Mouse (Mus musculus) G1E (cell line): ENCODE measurements around the gene Pnliprp2. TPM values are rescaled to one million over a fixed set of nuclear protein-coding genes. Genes with fewer than 3 reads are reported as not detected.

Experiments used
- ATAC-seq: 2 replicates; pipeline ENCODE4 v1.8.0; 2016; ENCODE audit warnings: mild to moderate bottlenecking; ENCODE audit not compliant: insufficient number of reproducible peaks, poor library complexity, low FRiP score, severe bottlenecking; ENCODE audit errors: extremely low read depth
- DNase-seq: peaks from one replicate; pipeline ENCODE4 v3.0.0; 2012; ENCODE audit warnings: low spot score
- H3K27me3 ChIP-seq: 2 replicates; pipeline ENCODE4 v1.6.1; 2012; ENCODE audit warnings: mild to moderate bottlenecking, low read length, inconsistent platforms; ENCODE audit not compliant: insufficient read depth
- H3K36me3 ChIP-seq: replicated peaks from 2 replicates; pipeline ENCODE3; 2012; ENCODE audit warnings: mild to moderate bottlenecking, inconsistent platforms
- H3K4me1 ChIP-seq: 2 replicates; pipeline ENCODE4 v1.6.1; 2012; ENCODE audit warnings: low read depth, low read length, inconsistent platforms, mixed read lengths; ENCODE audit not compliant: insufficient read depth
- H3K4me3 ChIP-seq: 2 replicates; pipeline ENCODE4 v1.5.1; 2012; ENCODE audit warnings: low read depth, mild to moderate bottlenecking, inconsistent platforms, low read length, moderate library complexity, mixed read lengths
- H3K9me3 ChIP-seq: replicated peaks from 2 replicates; pipeline ENCODE4 v1.6.1; 2012; ENCODE audit warnings: inconsistent platforms
- CTCF ChIP-seq: IDR thresholded peaks from 2 replicates; pipeline ENCODE4 v1.5.1; 2012; ENCODE audit warnings: low read depth, low read length, inconsistent platforms, mixed read lengths
- GATA1 ChIP-seq: IDR thresholded peaks from 2 replicates; pipeline ENCODE4 v1.6.1; 2012; ENCODE audit warnings: borderline replicate concordance, low read length, inconsistent platforms, mixed read lengths
- GATA2 ChIP-seq: IDR thresholded peaks from 2 replicates; pipeline ENCODE4 v1.6.1; 2012; ENCODE audit warnings: low read depth, low read length, inconsistent platforms, borderline replicate concordance
- POLR2AphosphoS5 ChIP-seq: IDR thresholded peaks from 2 replicates; pipeline ENCODE4 v1.6.1; 2012; ENCODE audit warnings: low read depth, low read length, inconsistent platforms; ENCODE audit not compliant: insufficient replicate concordance
- TAL1 ChIP-seq: conservative IDR thresholded peaks from 2 replicates; pipeline ENCODE4 v1.6.1; 2012; ENCODE audit warnings: low read depth, low read length, inconsistent platforms, mixed read lengths
- polyA plus RNA-seq: library from polyadenylated mRNA; stranded (reverse); fragments of >175 nt; gene quantifications from 2 replicates; pipeline ENCODE4 v1.2.3, GENCODE M21; 2012
- total RNA-seq, 2 experiments: library from RNA; stranded (forward) in 1 of 2; stranded (reverse) in 1 of 2; fragments of 200-1000 nt in 1 of 2; fragments of >200 nt in 1 of 2; fragmentation: Nextera tagmentation in 1 of 2; gene quantifications; 2 replicates each; pipeline ENCODE4 v1.2.3; 2014 to 2017

The Pnliprp2 gene
- total and polyA plus RNA-seq, 3 experiments = not detected

- Histone ChIP-seq H3K9me3 (peaks cover 28% of the 10 kb centered on the region), H3K4me3 (no peak overlapping the region), H3K36me3 (no peaks in the 10 kb centered on the region), H3K4me1 (no peaks in the 10 kb centered on the region), H3K27me3 (no peaks in the 10 kb centered on the region)
- DNase-seq (no peak), ATAC-seq (no peak)
- TF ChIP-seq TAL1 (no peak), POLR2AphosphoS5 (no peak), GATA1 (no peak), GATA2 (no peak)
These were observed 648 bp upstream of the Pnliprp2 start for GRCm38 (mm10) chr19:58758871-58759270.

GRCm38 (mm10) chr19:58762316-58762715 lies 2.8 kb downstream of the Pnliprp2 start:
- DNase-seq (no peak), ATAC-seq (no peak)
- H3K9me3 ChIP-seq = peaks cover 23% of the 10 kb centered on the region
- TF ChIP-seq CTCF (no peak), POLR2AphosphoS5 (no peak), TAL1 (no peak), GATA2 (no peak), GATA1 (no peak)
- H3K36me3 ChIP-seq = no peaks in the 10 kb centered on the region
- H3K4me1 ChIP-seq = no peaks in the 10 kb centered on the region
- no peak overlapping the region for H3K4me3 ChIP-seq
- H3K27me3 ChIP-seq = no peaks in the 10 kb centered on the region

- DNase-seq = no peak
- H3K27me3 ChIP-seq = no peaks in the 10 kb centered on the region
- H3K36me3 ChIP-seq = no peaks in the 10 kb centered on the region
- no peak for ATAC-seq
- TF ChIP-seq GATA1 (no peak), POLR2AphosphoS5 (no peak), GATA2 (no peak), TAL1 (no peak), CTCF (no peak)
- no peaks in the 10 kb centered on the region for H3K4me1 ChIP-seq
- peaks cover 26% of the 10 kb centered on the region for H3K9me3 ChIP-seq
- H3K4me3 ChIP-seq = no peak overlapping the region
These were observed 3.5 kb downstream of the Pnliprp2 start for GRCm38 (mm10) chr19:58762848-58763541.

- Histone ChIP-seq H3K9me3 (peaks cover 18% of the 10 kb centered on the region; the same call in 1 of the 2 replicates), H3K36me3 (no peaks in the 10 kb centered on the region), H3K27me3 (no peaks in the 10 kb centered on the region), H3K4me3 (no peak overlapping the region), H3K4me1 (no peaks in the 10 kb centered on the region)
- TF ChIP-seq TAL1 = no peak
- no peak for TF ChIP-seq POLR2AphosphoS5
- no peak for TF ChIP-seq CTCF
- TF ChIP-seq GATA1 = no peak
- TF ChIP-seq GATA2 = no peak
- DNase-seq (no peak), ATAC-seq (no peak)
These were observed 7.8 kb downstream of the Pnliprp2 start for GRCm38 (mm10) chr19:58767329-58767728.

GRCm38 (mm10) chr19:58776461-58776860 lies 16.9 kb downstream of the Pnliprp2 start:
- Histone ChIP-seq H3K4me1 (no peaks in the 10 kb centered on the region), H3K4me3 (no peak overlapping the region), H3K27me3 (no peaks in the 10 kb centered on the region; the same call in 1 of the 2 replicates), H3K36me3 (no peaks in the 10 kb centered on the region), H3K9me3 (peaks cover 11% of the 10 kb centered on the region)
- ATAC-seq = no peak
- DNase-seq = no peak
- TF ChIP-seq GATA1 (no peak), GATA2 (no peak)

GRCm38 (mm10) chr19:58781566-58781965 lies 22.0 kb downstream of the Pnliprp2 start:
- H3K36me3 ChIP-seq = no peaks in the 10 kb centered on the region
- DNase-seq = no peak
- H3K4me3 ChIP-seq = no peak overlapping the region
- H3K9me3 ChIP-seq = peaks cover 15% of the 10 kb centered on the region
- no peaks in the 10 kb centered on the region; the same call in 1 of the 2 replicates for H3K27me3 ChIP-seq
- ATAC-seq = no peak
- H3K4me1 ChIP-seq = no peaks in the 10 kb centered on the region
- TF ChIP-seq TAL1 (no peak), POLR2AphosphoS5 (no peak), GATA1 (no peak)

GRCm38 (mm10) chr19:58783938-58784337 lies 24.4 kb downstream of the Pnliprp2 start:
- Histone ChIP-seq H3K27me3 (no peaks in the 10 kb centered on the region; the same call in 1 of the 2 replicates), H3K9me3 (peaks cover 19% of the 10 kb centered on the region), H3K4me1 (no peaks in the 10 kb centered on the region), H3K4me3 (no peak overlapping the region), H3K36me3 (no peaks in the 10 kb centered on the region)
- no peak for ATAC-seq
- TF ChIP-seq GATA2 (no peak), CTCF (no peak), POLR2AphosphoS5 (no peak), GATA1 (no peak)
- no peak for DNase-seq
